Mouse (Mus musculus): Measurements from ENCODE around the gene Filip1. TPM values are rescaled to one million over a fixed set of nuclear protein-coding genes. Genes with fewer than 3 reads are reported as not detected.

Gene Filip1
- polyA plus RNA-seq, 1 experiment from 2014 or later: 19.8 TPM

DNA sequence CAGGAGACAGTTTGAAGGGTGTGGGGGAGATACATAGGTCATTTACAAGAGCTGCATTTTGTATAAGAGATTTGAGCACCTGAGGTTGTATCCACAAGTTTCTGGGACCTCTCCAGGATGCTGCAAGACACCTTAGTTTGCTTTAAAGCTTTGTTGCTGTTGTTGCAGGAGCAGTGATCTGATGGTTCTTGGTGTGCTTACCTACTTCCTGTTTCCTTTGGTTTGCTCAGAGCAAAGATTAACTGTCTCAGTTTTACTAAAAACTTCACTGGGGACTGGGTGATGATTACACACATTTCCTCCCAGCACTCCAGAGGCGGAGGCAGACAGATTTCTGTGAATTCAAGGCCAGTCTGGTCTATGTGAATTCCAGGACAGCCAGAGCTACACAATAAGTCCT, 217.6 kb downstream of the Filip1 start:
- peaks cover 2% of the 10 kb centered on the region; the same call in 1 of the 2 replicates for H3K4me1 ChIP-seq (ENCODE audit: control insufficient read depth, insufficient read depth, low read length)
- 65% methylated on average over 1 of the region's 1 CpGs for WGBS (ENCODE audit: insufficient replicate concordance)
- H3K27me3 ChIP-seq (ENCODE audit: control insufficient read depth, insufficient read depth, low read length): no peaks in the 10 kb centered on the region
- H3K4me3 ChIP-seq (ENCODE audit: low read depth, low read length): no peak overlapping the region
- H3K27ac ChIP-seq (ENCODE audit: low read depth, low read length): no peak overlapping the region
- no peak overlapping the region for H3K4me2 ChIP-seq
- no peaks in the 10 kb centered on the region for H3K9me3 ChIP-seq (replicated peaks; ENCODE audit: control insufficient read depth, low read length)
- no peaks in the 10 kb centered on the region for H3K36me3 ChIP-seq (ENCODE audit: control insufficient read depth, insufficient read depth, low read length)
- ATAC-seq (replicated peaks; ENCODE audit: insufficient number of reproducible peaks, low FRiP score, low TSS enrichment): no peak
- H3K9ac ChIP-seq (ENCODE audit: low read depth, low read length): no peak overlapping the region

- H3K4me3 ChIP-seq (ENCODE audit: low read depth, low read length): peak within 1 kb of the TSS; percentile 83
- peak; percentile 97 for ATAC-seq (replicated peaks; ENCODE audit: insufficient number of reproducible peaks, low FRiP score, low TSS enrichment)
- H3K4me2 ChIP-seq: peak within 1 kb of the TSS; percentile 84
- WGBS (ENCODE audit: insufficient replicate concordance): under 1% methylated on average over 90 of the region's 91 CpGs
- peak within 1 kb of the TSS; percentile 83 for H3K9ac ChIP-seq (ENCODE audit: low read depth, low read length)
- peak within 1 kb of the TSS; percentile 84 for H3K27ac ChIP-seq (ENCODE audit: low read depth, low read length)
- peaks cover 2% of the 10 kb centered on the region; the same call in 1 of the 2 replicates for H3K4me1 ChIP-seq (ENCODE audit: control insufficient read depth, insufficient read depth, low read length)
- no peaks in the 10 kb centered on the region for H3K27me3 ChIP-seq (ENCODE audit: control insufficient read depth, insufficient read depth, low read length)
- no peaks in the 10 kb centered on the region for H3K36me3 ChIP-seq (ENCODE audit: control insufficient read depth, insufficient read depth, low read length)
- H3K9me3 ChIP-seq (replicated peaks; ENCODE audit: control insufficient read depth, low read length): no peaks in the 10 kb centered on the region
Observed at GRCm38 (mm10) chr9:79792841-79793835, 219.5 kb downstream of the Filip1 start, which contains the start of gene Tmem30a. TSS of gene Tmem30a (minus strand) at chr9:79793507.

GRCm38 (mm10) chr9:79785794-79786085, 226.9 kb downstream of the Filip1 start:
- Histone ChIP-seq H3K27ac (ENCODE audit: low read depth, low read length) (no peak overlapping the region), H3K27me3 (ENCODE audit: control insufficient read depth, insufficient read depth, low read length) (no peaks in the 10 kb centered on the region), H3K4me3 (ENCODE audit: low read depth, low read length) (no peak overlapping the region), H3K4me2 (no peak overlapping the region), H3K36me3 (ENCODE audit: control insufficient read depth, insufficient read depth, low read length) (no peaks in the 10 kb centered on the region), H3K9me3 (replicated peaks; ENCODE audit: control insufficient read depth, low read length) (no peaks in the 10 kb centered on the region), H3K9ac (ENCODE audit: low read depth, low read length) (no peak overlapping the region), H3K4me1 (ENCODE audit: control insufficient read depth, insufficient read depth, low read length) (no peaks in the 10 kb centered on the region)
- ATAC-seq (replicated peaks; ENCODE audit: insufficient number of reproducible peaks, low FRiP score, low TSS enrichment): no peak
- WGBS (ENCODE audit: insufficient replicate concordance): 81% methylated on average over 2 of the region's 2 CpGs

GRCm38 (mm10) chr9:79784934-79785793, 227.5 kb downstream of the Filip1 start:
- H3K36me3 ChIP-seq (ENCODE audit: control insufficient read depth, insufficient read depth, low read length): no peaks in the 10 kb centered on the region
- H3K4me1 ChIP-seq (ENCODE audit: control insufficient read depth, insufficient read depth, low read length): no peaks in the 10 kb centered on the region
- H3K27me3 ChIP-seq (ENCODE audit: control insufficient read depth, insufficient read depth, low read length): no peaks in the 10 kb centered on the region
- no peak overlapping the region for H3K4me2 ChIP-seq
- H3K4me3 ChIP-seq (ENCODE audit: low read depth, low read length): no peak overlapping the region
- H3K9me3 ChIP-seq (replicated peaks; ENCODE audit: control insufficient read depth, low read length): no peaks in the 10 kb centered on the region
- no peak for ATAC-seq (replicated peaks; ENCODE audit: insufficient number of reproducible peaks, low FRiP score, low TSS enrichment)
- H3K27ac ChIP-seq (ENCODE audit: low read depth, low read length): no peak overlapping the region
- no peak overlapping the region for H3K9ac ChIP-seq (ENCODE audit: low read depth, low read length)
- WGBS (ENCODE audit: insufficient replicate concordance): 86% methylated on average over 2 of the region's 2 CpGs

GRCm38 (mm10) chr9:79784439-79784838, 228.2 kb downstream of the Filip1 start:
- Histone ChIP-seq H3K4me1 (ENCODE audit: control insufficient read depth, insufficient read depth, low read length) (no peaks in the 10 kb centered on the region), H3K9me3 (replicated peaks; ENCODE audit: control insufficient read depth, low read length) (no peaks in the 10 kb centered on the region), H3K4me3 (ENCODE audit: low read depth, low read length) (no peak overlapping the region), H3K36me3 (ENCODE audit: control insufficient read depth, insufficient read depth, low read length) (no peaks in the 10 kb centered on the region), H3K9ac (ENCODE audit: low read depth, low read length) (no peak overlapping the region), H3K27ac (ENCODE audit: low read depth, low read length) (no peak overlapping the region), H3K4me2 (no peak overlapping the region), H3K27me3 (ENCODE audit: control insufficient read depth, insufficient read depth, low read length) (no peaks in the 10 kb centered on the region)
- no peak for ATAC-seq (replicated peaks; ENCODE audit: insufficient number of reproducible peaks, low FRiP score, low TSS enrichment)
- WGBS (ENCODE audit: insufficient replicate concordance): 75% methylated on average over 3 of the region's 3 CpGs

GRCm38 (mm10) chr9:79779354-79779753, 233.3 kb downstream of the Filip1 start:
- ATAC-seq (replicated peaks; ENCODE audit: insufficient number of reproducible peaks, low FRiP score, low TSS enrichment): no peak
- H3K9ac ChIP-seq (ENCODE audit: low read depth, low read length): no peak overlapping the region
- H3K27me3 ChIP-seq (ENCODE audit: control insufficient read depth, insufficient read depth, low read length): no peaks in the 10 kb centered on the region
- no peaks in the 10 kb centered on the region for H3K4me1 ChIP-seq (ENCODE audit: control insufficient read depth, insufficient read depth, low read length)
- no peak overlapping the region for H3K4me3 ChIP-seq (ENCODE audit: low read depth, low read length)
- WGBS (ENCODE audit: insufficient replicate concordance): 69% methylated on average over 2 of the region's 2 CpGs
- no peak overlapping the region for H3K4me2 ChIP-seq
- H3K9me3 ChIP-seq (replicated peaks; ENCODE audit: control insufficient read depth, low read length): no peaks in the 10 kb centered on the region
- no peaks in the 10 kb centered on the region for H3K36me3 ChIP-seq (ENCODE audit: control insufficient read depth, insufficient read depth, low read length)
- no peak overlapping the region for H3K27ac ChIP-seq (ENCODE audit: low read depth, low read length)

DNA sequence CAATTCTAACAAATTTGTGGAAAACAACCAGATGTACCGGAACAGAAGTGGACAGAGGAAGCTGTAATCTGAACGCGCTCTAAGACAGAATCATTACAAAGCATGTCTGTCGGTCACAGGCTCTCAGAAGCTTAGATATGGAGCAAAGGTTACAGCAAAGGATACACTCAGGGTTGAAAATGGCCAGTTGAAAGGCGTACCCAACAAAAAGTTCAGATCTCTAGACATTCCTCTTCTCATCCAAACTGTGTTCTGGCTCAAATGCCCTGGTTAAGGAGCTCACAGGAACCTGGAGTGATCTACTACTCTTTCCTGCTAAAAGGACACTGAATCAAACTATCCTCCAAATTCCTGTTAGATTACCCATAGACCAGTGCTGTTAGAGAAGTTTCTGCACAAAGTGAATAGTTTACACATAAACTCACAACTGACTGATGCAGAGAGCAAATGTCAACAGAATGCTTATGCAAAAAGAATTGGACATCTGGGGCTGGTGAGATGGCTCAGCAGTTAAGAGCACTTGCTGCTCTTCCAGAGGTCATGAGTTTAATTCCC, 245.6 kb downstream of the Filip1 start:
- 89% methylated on average over 5 of the region's 5 CpGs for WGBS (ENCODE audit: insufficient replicate concordance)
- no peak overlapping the region for H3K27ac ChIP-seq (ENCODE audit: low read depth, low read length)

DNA sequence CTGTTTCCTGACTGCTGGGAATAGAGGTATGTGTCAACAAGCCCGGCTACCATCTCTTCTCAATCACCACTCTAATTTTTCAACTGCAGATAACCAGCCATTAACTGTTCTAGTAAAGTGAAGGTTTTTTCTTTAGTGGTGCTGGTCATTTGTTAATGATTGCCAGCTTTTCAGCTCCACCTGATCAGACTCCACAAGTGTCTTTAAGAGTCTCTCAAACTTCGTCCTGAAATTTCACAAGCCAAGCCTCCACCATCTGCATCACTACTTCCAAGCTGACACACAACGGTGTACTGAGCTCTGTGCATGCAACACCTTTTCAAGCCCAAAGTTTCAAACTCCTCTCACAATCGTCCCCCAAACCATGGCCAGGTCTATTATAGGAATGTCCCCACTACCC, 247.3 kb downstream of the Filip1 start:
- Histone ChIP-seq H3K36me3 (ENCODE audit: control insufficient read depth, insufficient read depth, low read length) (no peaks in the 10 kb centered on the region), H3K4me1 (ENCODE audit: control insufficient read depth, insufficient read depth, low read length) (no peaks in the 10 kb centered on the region), H3K9me3 (replicated peaks; ENCODE audit: control insufficient read depth, low read length) (no peaks in the 10 kb centered on the region), H3K4me2 (no peak overlapping the region), H3K27me3 (ENCODE audit: control insufficient read depth, insufficient read depth, low read length) (no peaks in the 10 kb centered on the region), H3K27ac (ENCODE audit: low read depth, low read length) (no peak overlapping the region), H3K4me3 (ENCODE audit: low read depth, low read length) (no peak overlapping the region), H3K9ac (ENCODE audit: low read depth, low read length) (no peak overlapping the region)
- 77% methylated on average over 4 of the region's 4 CpGs for WGBS (ENCODE audit: insufficient replicate concordance)
- no peak for ATAC-seq (replicated peaks; ENCODE audit: insufficient number of reproducible peaks, low FRiP score, low TSS enrichment)

More for the DNA sequence above, 245.6 kb downstream of the Filip1 start:
- Histone ChIP-seq H3K4me2 (no peak overlapping the region), H3K36me3 (ENCODE audit: control insufficient read depth, insufficient read depth, low read length) (no peaks in the 10 kb centered on the region), H3K9ac (ENCODE audit: low read depth, low read length) (no peak overlapping the region), H3K4me3 (ENCODE audit: low read depth, low read length) (no peak overlapping the region), H3K9me3 (replicated peaks; ENCODE audit: control insufficient read depth, low read length) (no peaks in the 10 kb centered on the region), H3K27me3 (ENCODE audit: control insufficient read depth, insufficient read depth, low read length) (no peaks in the 10 kb centered on the region), H3K4me1 (ENCODE audit: control insufficient read depth, insufficient read depth, low read length) (no peaks in the 10 kb centered on the region)
- ATAC-seq (replicated peaks; ENCODE audit: insufficient number of reproducible peaks, low FRiP score, low TSS enrichment): no peak
